Mouse (Mus musculus): Measurements from ENCODE around the gene Rnf145. TPM values are rescaled to one million over a fixed set of nuclear protein-coding genes. Genes with fewer than 3 reads are reported as not detected.

The Rnf145 gene
- polyA plus RNA-seq, 1 experiment from 2014 or later = 143 TPM

DNA sequence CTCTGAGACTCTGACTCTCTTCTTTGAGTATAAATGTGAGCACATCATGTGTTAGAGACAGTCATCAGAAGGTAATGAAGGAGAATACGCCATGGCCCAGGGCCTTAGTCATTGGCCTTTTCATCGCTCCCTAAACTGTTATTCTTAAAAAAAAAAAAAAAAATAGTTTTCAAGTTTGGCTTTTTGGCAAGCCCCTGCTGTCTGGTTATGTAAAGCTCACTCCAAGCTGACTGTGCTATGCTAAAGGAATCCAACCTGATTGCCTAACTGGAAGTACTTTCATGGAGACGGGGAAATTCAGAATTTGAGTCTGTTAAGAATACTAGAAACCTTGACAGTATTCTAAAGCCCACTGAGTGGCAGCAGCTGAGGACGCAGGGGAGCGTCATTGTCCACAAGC is 22.5 kb downstream of the Rnf145 start:
- WGBS = 91% methylated on average over 5 of the region's 5 CpGs
- Histone ChIP-seq H3K9me3 (no peaks in the 10 kb centered on the region), H3K4me1 (0 out of 2 replicates have a peak, but pooled peaks cover 3% of the 10 kb centered on the region), H3K9ac (no peak overlapping the region), H3K36me3 (peaks cover 58% of the 10 kb centered on the region), H3K4me2 (replicated peaks) (no peak overlapping the region), H3K27me3 (replicated peaks) (no peaks in the 10 kb centered on the region), H3K27ac (no peak overlapping the region), H3K4me3 (no peak overlapping the region)
- ATAC-seq (ENCODE audit: low FRiP score, low read depth) = no peak

DNA sequence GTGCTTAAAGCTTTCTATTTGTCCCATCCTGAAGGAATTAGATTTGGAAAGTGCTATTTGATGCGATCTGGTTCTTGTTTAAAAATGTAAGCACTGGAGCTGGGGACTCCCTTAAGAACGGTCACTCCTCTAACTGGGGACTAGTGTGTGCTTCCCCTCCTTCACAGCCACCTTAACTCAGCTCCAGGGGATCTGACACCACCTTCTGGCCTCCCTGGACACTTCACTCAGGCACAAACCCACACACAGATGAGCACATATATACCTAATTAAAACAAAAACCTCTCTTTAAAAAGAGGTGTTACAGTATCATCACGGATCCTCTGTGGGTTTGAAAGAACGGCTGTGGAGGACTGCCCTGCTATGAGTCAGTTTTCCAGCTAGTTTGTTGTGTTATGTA is 23.0 kb downstream of the Rnf145 start:
- no peak overlapping the region for H3K4me2 ChIP-seq (replicated peaks)
- no peak for ATAC-seq (ENCODE audit: low FRiP score, low read depth)
- 0 out of 2 replicates have a peak, but pooled peaks cover 3% of the 10 kb centered on the region for H3K4me1 ChIP-seq
- no peak overlapping the region for H3K9ac ChIP-seq
- no peak overlapping the region for H3K4me3 ChIP-seq
- H3K9me3 ChIP-seq = no peaks in the 10 kb centered on the region
- 89% methylated on average over 4 of the region's 4 CpGs for WGBS
- H3K27me3 ChIP-seq (replicated peaks) = no peaks in the 10 kb centered on the region
- peaks cover 58% of the 10 kb centered on the region for H3K36me3 ChIP-seq
- H3K27ac ChIP-seq = no peak overlapping the region

GRCm38 (mm10) chr11:44543593-44543992 is 24.8 kb downstream of the Rnf145 start:
- H3K4me2 ChIP-seq (replicated peaks) = no peak overlapping the region
- no peak overlapping the region for H3K27ac ChIP-seq
- 0 out of 2 replicates have a peak, but pooled peaks cover 3% of the 10 kb centered on the region for H3K4me1 ChIP-seq
- no peaks in the 10 kb centered on the region for H3K27me3 ChIP-seq (replicated peaks)
- ATAC-seq (ENCODE audit: low FRiP score, low read depth) = no peak
- WGBS = 73% methylated on average over 5 of the region's 5 CpGs
- H3K9me3 ChIP-seq = no peaks in the 10 kb centered on the region
- H3K4me3 ChIP-seq = no peak overlapping the region
- H3K36me3 ChIP-seq = peaks cover 60% of the 10 kb centered on the region
- H3K9ac ChIP-seq = no peak overlapping the region

DNA sequence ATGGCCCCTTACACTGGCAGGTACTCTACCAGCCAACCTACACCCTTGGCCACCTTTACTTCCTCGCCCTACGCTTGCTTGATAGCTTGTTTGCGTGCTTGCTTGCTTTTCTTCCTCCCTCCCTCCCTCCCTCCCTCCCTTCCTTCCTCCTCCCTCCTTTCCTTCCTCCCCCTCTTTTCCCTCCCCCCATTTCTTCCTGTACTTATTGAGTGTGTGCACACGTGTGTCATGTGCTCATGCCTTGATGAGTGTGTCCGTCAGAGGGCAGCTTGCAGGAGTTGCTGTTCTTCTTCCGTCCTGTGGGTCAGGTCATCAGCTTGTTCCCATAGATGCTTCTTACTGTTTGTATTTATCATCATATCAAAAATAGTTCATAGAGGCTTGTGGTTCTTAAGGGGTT is 25.2 kb downstream of the Rnf145 start:
- H3K4me1 ChIP-seq = 0 out of 2 replicates have a peak, but pooled peaks cover 1% of the 10 kb centered on the region
- H3K4me3 ChIP-seq = no peak overlapping the region
- ATAC-seq (ENCODE audit: low FRiP score, low read depth) = no peak
- H3K36me3 ChIP-seq = peaks cover 62% of the 10 kb centered on the region
- no peak overlapping the region for H3K4me2 ChIP-seq (replicated peaks)
- H3K27me3 ChIP-seq (replicated peaks) = no peaks in the 10 kb centered on the region
- H3K9ac ChIP-seq = no peak overlapping the region
- no peaks in the 10 kb centered on the region for H3K9me3 ChIP-seq
- no peak overlapping the region for H3K27ac ChIP-seq
- WGBS = 86% methylated on average over 6 of the region's 6 CpGs

GRCm38 (mm10) chr11:44545181-44545580 is 26.4 kb downstream of the Rnf145 start:
- Histone ChIP-seq H3K9ac (no peak overlapping the region), H3K4me3 (no peak overlapping the region), H3K36me3 (peaks cover 65% of the 10 kb centered on the region), H3K9me3 (no peaks in the 10 kb centered on the region), H3K27me3 (replicated peaks) (no peaks in the 10 kb centered on the region), H3K4me1 (no peaks in the 10 kb centered on the region), H3K27ac (no peak overlapping the region), H3K4me2 (replicated peaks) (no peak overlapping the region)
- 71% methylated on average over 7 of the region's 7 CpGs for WGBS
- no peak for ATAC-seq (ENCODE audit: low FRiP score, low read depth)

GRCm38 (mm10) chr11:44546250-44546649 is 27.5 kb downstream of the Rnf145 start:
- H3K27ac ChIP-seq = no peak overlapping the region
- H3K27me3 ChIP-seq (replicated peaks) = no peaks in the 10 kb centered on the region
- H3K4me1 ChIP-seq = no peaks in the 10 kb centered on the region
- 89% methylated on average over 8 of the region's 8 CpGs for WGBS
- H3K4me2 ChIP-seq (replicated peaks) = no peak overlapping the region
- H3K36me3 ChIP-seq = peaks cover 71% of the 10 kb centered on the region
- H3K9me3 ChIP-seq = no peaks in the 10 kb centered on the region
- ATAC-seq (ENCODE audit: low FRiP score, low read depth) = no peak
- no peak overlapping the region for H3K4me3 ChIP-seq
- no peak overlapping the region for H3K9ac ChIP-seq

- no peak for ATAC-seq (ENCODE audit: low FRiP score, low read depth)
- no peaks in the 10 kb centered on the region for H3K27me3 ChIP-seq (replicated peaks)
- no peaks in the 10 kb centered on the region for H3K9me3 ChIP-seq
- H3K4me3 ChIP-seq = no peak overlapping the region
- H3K4me1 ChIP-seq = no peaks in the 10 kb centered on the region
- H3K36me3 ChIP-seq = peaks cover 76% of the 10 kb centered on the region
- no peak overlapping the region for H3K4me2 ChIP-seq (replicated peaks)
- WGBS = 91% methylated on average over 8 of the region's 8 CpGs
- no peak overlapping the region for H3K27ac ChIP-seq
- H3K9ac ChIP-seq = no peak overlapping the region
Observed at GRCm38 (mm10) chr11:44547651-44548196, 29.0 kb downstream of the Rnf145 start.

DNA sequence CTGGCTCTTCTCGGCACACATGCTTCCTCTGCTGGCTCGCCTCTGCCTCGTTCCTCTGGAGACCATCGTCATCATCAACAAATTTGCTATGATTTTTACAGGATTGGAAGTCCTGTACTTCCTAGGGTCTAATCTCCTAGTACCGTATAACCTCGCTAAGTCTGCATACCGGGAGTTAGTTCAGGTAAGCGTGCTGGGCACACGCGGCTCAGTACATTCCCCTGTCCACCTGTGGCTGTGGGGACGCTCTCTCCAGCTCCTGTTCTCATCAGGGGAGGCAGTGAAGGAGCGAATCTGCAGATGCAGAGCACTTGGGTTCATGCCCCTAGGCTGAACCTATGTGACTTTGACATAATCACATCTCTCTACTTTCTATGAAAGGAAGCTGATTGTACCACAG is 30.1 kb downstream of the Rnf145 start:
- no peak for ATAC-seq (ENCODE audit: low FRiP score, low read depth)
- Histone ChIP-seq H3K9me3 (no peaks in the 10 kb centered on the region), H3K4me1 (no peaks in the 10 kb centered on the region), H3K9ac (no peak overlapping the region), H3K27ac (no peak overlapping the region), H3K4me3 (no peak overlapping the region), H3K27me3 (replicated peaks) (no peaks in the 10 kb centered on the region), H3K4me2 (replicated peaks) (no peak overlapping the region), H3K36me3 (peaks cover 73% of the 10 kb centered on the region)
- 95% methylated on average over 12 of the region's 12 CpGs for WGBS

DNA sequence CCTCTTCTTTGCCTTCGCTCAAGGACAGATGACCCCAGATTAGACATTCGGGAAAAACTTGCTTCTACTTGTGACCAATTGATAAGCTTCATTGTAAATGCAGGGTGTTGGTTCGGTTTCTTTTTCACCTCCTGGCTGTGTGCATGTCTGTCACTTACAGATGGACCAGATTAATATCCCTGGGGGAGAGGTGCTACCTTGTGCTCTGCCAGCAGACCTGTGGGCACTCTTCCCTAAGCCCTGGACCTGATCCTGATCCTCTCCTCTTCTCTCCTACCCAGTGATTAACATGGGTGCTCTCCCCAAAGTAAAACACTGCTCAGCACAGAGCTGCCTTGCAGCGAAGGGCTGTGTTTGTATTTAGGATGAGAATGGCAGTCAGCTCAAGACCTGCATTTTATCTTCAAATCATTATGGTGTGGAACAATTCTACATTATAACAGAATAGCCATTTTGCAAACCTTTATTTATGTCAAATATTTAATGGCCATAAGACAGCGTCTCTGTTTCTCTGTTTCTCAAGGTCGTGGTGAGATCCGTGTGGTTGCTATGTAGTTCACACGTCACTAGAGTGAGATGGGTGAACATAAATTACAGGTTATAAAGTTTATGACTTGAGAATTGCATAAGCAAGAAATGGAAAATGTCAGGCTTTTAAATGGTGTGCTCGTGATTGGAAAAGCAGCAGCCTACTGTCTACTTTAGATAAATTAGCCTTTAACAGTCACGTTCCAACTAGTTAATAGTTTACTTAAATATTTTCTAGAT is 30.9 kb downstream of the Rnf145 start:
- Histone ChIP-seq H3K9ac (no peak overlapping the region), H3K9me3 (no peaks in the 10 kb centered on the region), H3K4me3 (no peak overlapping the region), H3K4me2 (replicated peaks) (no peak overlapping the region), H3K36me3 (peaks cover 65% of the 10 kb centered on the region), H3K4me1 (no peaks in the 10 kb centered on the region), H3K27me3 (replicated peaks) (no peaks in the 10 kb centered on the region), H3K27ac (no peak overlapping the region)
- no peak for ATAC-seq (ENCODE audit: low FRiP score, low read depth)
- WGBS = 93% methylated on average over 10 of the region's 10 CpGs

- no peak overlapping the region for H3K4me3 ChIP-seq
- 92% methylated on average over 6 of the region's 6 CpGs for WGBS
- no peak overlapping the region for H3K27ac ChIP-seq
- no peak for ATAC-seq (ENCODE audit: low FRiP score, low read depth)
- H3K4me1 ChIP-seq = no peaks in the 10 kb centered on the region
- no peak overlapping the region for H3K9ac ChIP-seq
- H3K9me3 ChIP-seq = no peaks in the 10 kb centered on the region
- no peaks in the 10 kb centered on the region for H3K27me3 ChIP-seq (replicated peaks)
- peaks cover 55% of the 10 kb centered on the region for H3K36me3 ChIP-seq
- H3K4me2 ChIP-seq (replicated peaks) = no peak overlapping the region
Observed at GRCm38 (mm10) chr11:44550996-44551395, 32.2 kb downstream of the Rnf145 start.

DNA sequence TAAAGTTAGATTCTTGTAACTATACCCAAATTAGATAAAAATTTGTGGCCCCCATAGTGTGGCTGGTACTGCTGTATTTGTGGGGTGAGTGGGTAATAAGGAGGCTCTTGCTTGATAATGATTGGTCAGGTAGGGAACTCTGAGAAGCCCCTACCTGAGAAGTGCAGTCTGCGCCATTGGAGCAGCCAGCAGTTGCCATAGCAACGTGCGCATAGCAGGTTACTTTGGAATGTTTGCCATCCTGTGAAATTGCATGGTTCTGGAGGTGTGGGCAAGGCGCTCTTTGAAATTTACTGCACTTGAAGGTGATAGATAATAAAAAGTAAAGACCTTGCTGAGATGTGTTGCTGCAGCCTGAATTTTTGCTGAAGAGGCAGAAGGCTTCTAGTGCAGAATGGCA is 35.6 kb downstream of the Rnf145 start:
- Histone ChIP-seq H3K36me3 (peaks cover 56% of the 10 kb centered on the region), H3K27me3 (replicated peaks) (no peaks in the 10 kb centered on the region), H3K9me3 (no peaks in the 10 kb centered on the region), H3K4me1 (no peaks in the 10 kb centered on the region), H3K27ac (no peak overlapping the region), H3K9ac (no peak overlapping the region), H3K4me3 (no peak overlapping the region), H3K4me2 (replicated peaks) (no peak overlapping the region)
- ATAC-seq (ENCODE audit: low FRiP score, low read depth) = no peak
- WGBS = 85% methylated on average over 4 of the region's 4 CpGs

DNA sequence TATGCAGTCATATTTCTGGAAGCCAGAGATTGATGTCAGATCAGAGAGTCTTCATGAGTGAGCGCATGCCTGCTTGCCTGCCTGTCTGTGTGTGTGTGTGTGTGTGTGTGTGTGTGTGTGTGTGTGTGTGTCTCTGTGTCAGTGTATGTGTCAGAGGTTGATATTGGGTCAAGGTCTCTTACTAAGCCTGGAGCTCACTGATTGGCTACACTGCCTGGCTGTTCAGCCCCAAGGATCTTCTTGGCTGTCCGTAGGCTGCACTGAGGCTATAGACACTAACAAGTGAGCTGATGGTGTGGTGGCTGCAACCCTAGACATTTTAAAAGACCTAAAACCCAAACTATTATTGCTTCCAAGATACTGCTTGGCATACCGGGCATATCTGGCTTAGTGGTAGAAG is 39.8 kb downstream of the Rnf145 start:
- Histone ChIP-seq H3K4me3 (no peak overlapping the region), H3K36me3 (peaks cover 59% of the 10 kb centered on the region), H3K27me3 (replicated peaks) (no peaks in the 10 kb centered on the region), H3K27ac (no peak overlapping the region), H3K4me1 (no peaks in the 10 kb centered on the region), H3K4me2 (replicated peaks) (no peak overlapping the region), H3K9me3 (no peaks in the 10 kb centered on the region), H3K9ac (no peak overlapping the region)
- 93% methylated on average over 3 of the region's 3 CpGs for WGBS
- no peak for ATAC-seq (ENCODE audit: low FRiP score, low read depth)

DNA sequence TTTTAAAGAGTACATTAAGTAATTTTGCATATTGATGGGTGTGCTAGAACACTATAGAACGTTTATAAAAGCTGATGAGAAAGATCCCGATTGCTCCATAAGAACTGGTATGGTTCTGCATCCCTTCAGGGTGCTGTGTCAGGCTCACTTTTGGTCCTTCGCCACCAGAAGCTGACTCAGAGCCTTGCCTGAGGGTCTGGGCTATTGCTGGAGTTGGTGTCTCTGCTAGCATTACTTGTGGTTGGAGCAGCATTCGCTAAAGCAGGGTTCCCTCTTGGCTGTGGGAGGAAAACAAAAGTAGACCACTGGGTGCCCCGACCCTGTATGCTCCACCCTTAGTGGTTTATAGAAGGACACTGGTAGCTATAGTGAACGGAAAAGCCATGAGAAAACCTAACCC is 40.7 kb downstream of the Rnf145 start:
- no peak overlapping the region for H3K4me3 ChIP-seq
- H3K27me3 ChIP-seq (replicated peaks) = no peaks in the 10 kb centered on the region
- H3K27ac ChIP-seq = no peak overlapping the region
- H3K4me2 ChIP-seq (replicated peaks) = no peak overlapping the region
- no peaks in the 10 kb centered on the region for H3K4me1 ChIP-seq
- no peaks in the 10 kb centered on the region for H3K9me3 ChIP-seq
- ATAC-seq (ENCODE audit: low FRiP score, low read depth) = no peak
- H3K36me3 ChIP-seq = peaks cover 65% of the 10 kb centered on the region
- 96% methylated on average over 6 of the region's 6 CpGs for WGBS
- no peak overlapping the region for H3K9ac ChIP-seq
